9 mouse cellular contexts compared by ENCODE assay signal in the genomic region with DNA sequence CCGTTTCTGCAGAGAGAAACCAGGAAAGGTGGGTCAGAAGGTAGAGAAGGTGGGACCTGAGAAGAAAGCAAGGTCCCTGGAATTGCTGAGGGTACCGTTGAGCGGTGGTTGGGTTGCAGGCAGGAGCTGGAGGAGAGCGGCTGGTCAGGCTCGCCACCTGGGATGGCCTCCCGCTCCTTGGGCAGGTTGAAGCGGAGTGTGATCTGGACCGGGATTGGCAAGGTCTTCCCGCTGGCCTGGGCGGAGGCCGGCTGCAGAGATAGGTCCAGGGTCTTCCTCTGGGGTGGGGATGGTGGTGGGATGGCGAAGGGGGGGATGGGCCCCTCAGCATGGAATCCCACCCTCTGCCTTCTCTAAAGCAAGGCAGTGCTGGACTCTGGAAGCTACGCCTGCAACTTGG. TPM values are rescaled to one million over a fixed set of nuclear protein-coding genes. Genes with fewer than 3 reads are reported as not detected.
DNase-seq lines count a peak whose midpoint lies in the region; ATAC-seq lines count a peak whose summit lies in the region.
"Had no signal": no experiment of that assay in that cellular context is flagged by ENCODE, and none has a peak within 500 bp of the region (broad histone marks: within the 10 kb centered on the region; RNA-seq: fewer than 3 reads in every experiment).

No protein-coding gene starts in this region.

- WGBS in liver, embryonic 12.5 days (ENCODE audit: insufficient replicate concordance), result 94% methylated on average over 13 of the region's 13 CpGs

- peak overlapping the region; percentile 74; the same call in 1 of the 2 replicates for H3K9ac ChIP-seq in liver, embryonic 12.5 days

- H3K36me3 ChIP-seq in liver, embryonic 12.5 days, result peaks cover 52% of the 10 kb centered on the region

- no peak for ATAC-seq in liver, embryonic 12.5 days
- no peak for ATAC-seq in activated CD4-positive, CD25-positive, alpha-beta regulatory T cell, adult 4 months

- no peaks in the 10 kb centered on the region for H3K9me3 ChIP-seq in liver, embryonic 12.5 days (replicated peaks)

- peak; percentile 36 for DNase-seq in cerebellum, adult 11 months
- no peak for DNase-seq in cerebellum, adult 9-10 months
- peak; percentile 18 for DNase-seq in right cerebral cortex, postnatal 14 days
- DNase-seq in right cerebral cortex, postnatal 25 days, result no peak
- no peak for DNase-seq in natural killer cell, adult 2 months (ENCODE audit: low spot score in 2 of 2)
- no peak for DNase-seq in T-cell, adult 2 months (ENCODE audit: low spot score)
- DNase-seq: thymus, postnatal 4 days had no signal

- H3K4me2 ChIP-seq in liver, embryonic 12.5 days, result peak overlapping the region; percentile 86

- H3K4me1 ChIP-seq in liver, embryonic 12.5 days, result peaks cover 56% of the 10 kb centered on the region

- H3K27ac ChIP-seq in liver, embryonic 12.5 days, result peak overlapping the region; percentile 88

- H3K4me3 ChIP-seq in liver, embryonic 12.5 days, result peak overlapping the region; percentile 71

- no peaks in the 10 kb centered on the region for H3K27me3 ChIP-seq in liver, embryonic 12.5 days (replicated peaks)

RNA-seq across cellular contexts. Expression of a gene that starts 1.3 kb away (rescaled TPM):
- 24.9 and 26.8 TPM in 2 replicates for polyA plus RNA-seq in liver, embryonic 12.5 days (2016; fragmentation: Nextera tagmentation; extraction: Ambion mirVana)
- polyA plus RNA-seq in activated CD4-positive, CD25-positive, alpha-beta regulatory T cell, adult 4 months (2017; shearing (Covaris generic)), result 10 to 100 TPM; 21.9 to 37.3 TPM

RNA-seq across cellular contexts. Expression of a gene that starts 7.0 kb away (rescaled TPM):
- 171 and 177 TPM in 2 replicates for polyA plus RNA-seq in liver, embryonic 12.5 days (2016; fragmentation: Nextera tagmentation; extraction: Ambion mirVana)
- 10 to 100 TPM; 65.1 to 70.2 TPM for polyA plus RNA-seq in activated CD4-positive, CD25-positive, alpha-beta regulatory T cell, adult 4 months (2017; shearing (Covaris generic))

RNA-seq across cellular contexts. Expression of a gene that starts 28.6 kb away (rescaled TPM):
- polyA plus RNA-seq in liver, embryonic 12.5 days (2016; fragmentation: Nextera tagmentation; extraction: Ambion mirVana), result 32.1 and 33.6 TPM in 2 replicates
- polyA plus RNA-seq in activated CD4-positive, CD25-positive, alpha-beta regulatory T cell, adult 4 months (2017; shearing (Covaris generic)), result 100 to 1,000 TPM in 1 of 2 experiments, 10 to 100 TPM in 1; 96.1 to 107 TPM

RNA-seq across cellular contexts. Expression of a gene that starts 40.9 kb away (rescaled TPM):
- 3.4 and 3.5 TPM in 2 replicates for polyA plus RNA-seq in liver, embryonic 12.5 days (2016; fragmentation: Nextera tagmentation; extraction: Ambion mirVana)
- 1 to 10 TPM; 5.1 to 8.6 TPM for polyA plus RNA-seq in activated CD4-positive, CD25-positive, alpha-beta regulatory T cell, adult 4 months (2017; shearing (Covaris generic))

RNA-seq across cellular contexts. Expression of a gene that starts 48.3 kb away (rescaled TPM):
- polyA plus RNA-seq in liver, embryonic 12.5 days (2016; fragmentation: Nextera tagmentation; extraction: Ambion mirVana), result not detected in 2 replicates
- polyA plus RNA-seq in activated CD4-positive, CD25-positive, alpha-beta regulatory T cell, adult 4 months (2017; shearing (Covaris generic)), result not detected

Comparison
In these comparisons a context has a peak if more than half of its experiments do, and no peak if none do; other contexts are left out.
1. DNase-seq: peak in cerebellum, adult 11 months (single experiment) and right cerebral cortex, postnatal 14 days (single experiment); none in cerebellum, adult 9-10 months (single experiment), right cerebral cortex, postnatal 25 days (single experiment), natural killer cell, adult 2 months (0 of 2) and T-cell, adult 2 months (single experiment).